Mouse (Mus musculus) ES-E14 (cell line): ENCODE data around the gene Npas3. TPM values are rescaled to one million over a fixed set of nuclear protein-coding genes. Genes with fewer than 3 reads are reported as not detected.

ENCODE experiments used
- DNase-seq: peaks from one replicate; pipeline ENCODE4 v3.0.0-alpha.2; 2013; ENCODE audit warnings: low read depth, low spot score
- H3K27ac ChIP-seq: 2 replicates; pipeline ENCODE4 v1.5.1; 2012; ENCODE audit warnings: low read depth, mild to moderate bottlenecking, low read length, moderate library complexity, mixed read lengths; ENCODE audit not compliant: poor library complexity, insufficient read depth, severe bottlenecking
- H3K36me3 ChIP-seq: 2 replicates; pipeline ENCODE4 v1.6.1; 2012; ENCODE audit warnings: mild to moderate bottlenecking, low read length, moderate library complexity, mixed read lengths; ENCODE audit not compliant: control insufficient read depth, poor library complexity, insufficient read depth, severe bottlenecking
- H3K4me1 ChIP-seq, 2 experiments: fragments of 150-350 bp in 1 of 2; sonication (generic) in 1 of 2; 2 replicates each; pipeline ENCODE4 v1.6.1; 2012; ENCODE audit warnings: low read length in 2 of 2, mild to moderate bottlenecking in 1 of 2, mixed read lengths in 1 of 2; ENCODE audit not compliant: control insufficient read depth in 2 of 2, insufficient read depth in 2 of 2, poor library complexity in 1 of 2
- H3K4me3 ChIP-seq, 2 experiments: fragments of 150-350 bp in 1 of 2; sonication (generic) in 1 of 2; 2 replicates each; pipeline ENCODE4 v1.5.1; 2012; ENCODE audit warnings: low read length in 2 of 2, low read depth in 1 of 2, mild to moderate bottlenecking in 1 of 2, mixed read lengths in 1 of 2; ENCODE audit not compliant: insufficient read depth in 1 of 2, poor library complexity in 1 of 2, severe bottlenecking in 1 of 2
- H3K9ac ChIP-seq: 2 replicates; pipeline ENCODE4 v1.6.1; 2012; ENCODE audit warnings: low read depth, mild to moderate bottlenecking, low read length, mixed read lengths; ENCODE audit not compliant: poor library complexity, insufficient read depth, severe bottlenecking
- H3K9me3 ChIP-seq: fragments of 150-350 bp; sonication (generic); 2 replicates; pipeline ENCODE4 v1.6.1; 2012; ENCODE audit warnings: low read depth, mild to moderate bottlenecking, low read length; ENCODE audit not compliant: control insufficient read depth, insufficient read depth
- CHD2 ChIP-seq: IDR thresholded peaks from 2 replicates; pipeline ENCODE4 v1.6.1; 2014; ENCODE audit warnings: mild to moderate bottlenecking, low read depth, low read length, inconsistent platforms
- HCFC1 ChIP-seq: IDR thresholded peaks from 2 replicates; pipeline ENCODE4 v1.6.1; 2012; ENCODE audit warnings: low read length, inconsistent platforms, borderline replicate concordance; ENCODE audit not compliant: insufficient read depth
- MAFK ChIP-seq: IDR thresholded peaks from 2 replicates; pipeline ENCODE4 v1.6.1; 2014; ENCODE audit warnings: mild to moderate bottlenecking, low read depth, low read length, inconsistent platforms; ENCODE audit not compliant: insufficient read depth
- ZC3H11A ChIP-seq: IDR thresholded peaks from 2 replicates; pipeline ENCODE4 v1.6.1; 2012; ENCODE audit warnings: low read depth, mild to moderate bottlenecking, inconsistent platforms, low read length, borderline replicate concordance
- ZNF384 ChIP-seq: IDR thresholded peaks from 2 replicates; pipeline ENCODE4 v1.6.1; 2012; ENCODE audit warnings: low read depth, low read length, inconsistent platforms
- in situ Hi-C, 2 experiments: fragments of 600-800 bp; cut with MboI; formaldehyde crosslinking; loops; one replicate each; pipeline ENCODE4 v1.15.1; 2025; ENCODE audit warnings: low sequenced_read_pairs in 2 of 2, inconsistent platforms in 1 of 2; ENCODE audit not compliant: unreplicated experiment in 2 of 2
- total RNA-seq: library from RNA; depleted of rRNA; stranded (reverse); fragments of 300-350 nt; gene quantifications from 2 replicates; pipeline ENCODE4 v1.2.3, GENCODE M21; 2012

Gene Npas3
- total RNA-seq, 1 experiment, result 1.2 TPM

DNA sequence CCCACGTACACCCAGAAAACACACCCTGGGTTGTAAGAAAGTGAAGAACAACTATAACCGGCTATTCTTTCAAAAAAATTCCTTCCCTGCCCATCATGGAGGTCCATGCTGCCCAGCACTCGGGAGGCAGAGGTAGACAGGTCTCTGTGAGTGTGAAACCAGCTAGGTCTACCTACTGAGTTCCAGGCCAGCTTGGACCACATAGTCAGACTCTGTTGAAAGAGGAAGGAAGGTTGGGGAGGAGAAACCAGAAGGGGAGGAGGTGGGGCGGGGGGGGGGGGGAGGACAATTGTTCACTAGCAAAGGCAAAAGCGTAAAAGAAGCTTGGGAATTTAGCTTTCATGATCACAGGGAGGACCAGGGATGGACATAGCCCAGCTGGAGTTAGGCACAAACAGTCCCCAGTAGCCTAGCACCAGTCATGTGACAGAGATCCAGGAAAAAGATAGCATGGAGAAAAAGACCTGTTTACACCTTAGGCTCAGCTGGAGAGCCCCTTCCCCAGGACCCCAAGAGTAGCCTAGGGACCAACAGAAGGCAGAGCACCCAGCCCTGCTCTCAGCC lies 852.9 kb downstream of the Npas3 start:
- TF ChIP-seq HCFC1, result no peak
- no peak for TF ChIP-seq ZC3H11A
- TF ChIP-seq ZNF384, result no peak
- no peak for TF ChIP-seq CHD2
- TF ChIP-seq MAFK, result no peak
- no peak for DNase-seq

GRCm38 (mm10) chr12:54102500-54102899 lies 854.0 kb downstream of the Npas3 start:
- Histone ChIP-seq H3K4me3 (no peak overlapping the region), H3K36me3 (no peaks in the 10 kb centered on the region; the same call in 1 of the 2 replicates), H3K4me1 (peaks cover 7 to 17% of the 10 kb centered on the region in 2 experiments), H3K9ac (no peak overlapping the region), H3K9me3 (no peaks in the 10 kb centered on the region), H3K27ac (peak overlapping the region; percentile 73)
- no peak for TF ChIP-seq MAFK
- TF ChIP-seq CHD2, result peak; percentile 71
- in situ Hi-C loops, result loop anchor here in 1 of 2 experiments (10.0 kb wide), 1 partner anchor 212 kb away; no protein-coding TSS in a partner anchor
- peak; percentile 79 for DNase-seq

More for the DNA sequence above, 852.9 kb downstream of the Npas3 start:
- Histone ChIP-seq H3K36me3 (no peaks in the 10 kb centered on the region; the same call in 1 of the 2 replicates), H3K4me1 (peaks cover 7 to 17% of the 10 kb centered on the region in 2 experiments), H3K9me3 (no peaks in the 10 kb centered on the region), H3K27ac (peak overlapping the region; percentile 69), H3K4me3 (no peak overlapping the region), H3K9ac (no peak overlapping the region)
- in situ Hi-C loops, result loop anchor here in 1 of 2 experiments (10.0 kb wide), 1 partner anchor 213 kb away; no protein-coding TSS in a partner anchor

DNA sequence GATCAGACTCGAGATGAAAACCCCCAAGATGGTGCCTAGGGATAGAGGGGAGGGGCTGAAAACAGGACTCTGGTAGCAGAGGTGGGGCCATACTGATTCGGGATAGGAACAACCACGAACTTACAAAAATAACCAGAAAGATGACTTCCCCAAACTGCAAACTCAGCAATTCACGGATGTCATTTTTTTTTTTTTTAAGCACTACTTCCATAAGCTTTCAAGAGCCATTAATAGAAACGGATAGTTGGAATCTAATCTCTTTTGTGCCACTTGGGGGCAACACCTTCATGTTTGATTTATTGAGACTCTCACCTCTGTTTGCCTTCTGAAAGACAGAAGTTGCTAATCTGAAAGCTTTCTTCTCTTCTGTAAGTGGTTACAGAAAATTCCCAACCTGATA lies 857.1 kb downstream of the Npas3 start:
- Histone ChIP-seq H3K4me1 (peaks cover 7 to 21% of the 10 kb centered on the region in 2 experiments), H3K9me3 (no peaks in the 10 kb centered on the region), H3K4me3 (no peak overlapping the region), H3K9ac (no peak overlapping the region), H3K36me3 (no peaks in the 10 kb centered on the region), H3K27ac (no peak overlapping the region)
- no peak for DNase-seq
- in situ Hi-C loops, result loop anchor here in 1 of 2 experiments (10.0 kb wide), 1 partner anchor 209 kb away; no protein-coding TSS in a partner anchor
- TF ChIP-seq ZNF384 (no peak), MAFK (0 out of 2 replicates have a peak, but pooled peaks have one; percentile 39)

DNA sequence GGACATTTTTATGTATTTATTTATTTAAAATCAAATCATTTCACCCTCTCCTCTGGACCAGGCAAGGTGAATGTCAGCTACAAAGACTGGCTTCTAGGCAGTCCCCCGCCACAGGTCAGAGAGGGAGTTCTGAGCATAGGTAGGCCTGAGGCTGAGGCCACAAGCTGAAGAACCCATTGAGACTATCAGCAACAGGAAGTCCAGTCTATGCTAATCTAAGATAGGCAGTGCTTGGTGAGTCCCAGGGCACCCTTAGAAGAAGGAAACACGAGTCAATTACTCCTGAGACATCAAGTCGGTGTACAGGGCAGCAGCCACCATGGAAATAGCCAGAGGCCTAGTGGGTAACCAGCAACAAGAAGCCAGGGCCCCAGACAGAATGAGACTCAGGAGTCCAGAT lies 857.5 kb downstream of the Npas3 start:
- no peak overlapping the region for H3K4me3 ChIP-seq
- DNase-seq, result no peak
- H3K9me3 ChIP-seq, result no peaks in the 10 kb centered on the region
- H3K36me3 ChIP-seq, result no peaks in the 10 kb centered on the region
- H3K9ac ChIP-seq, result no peak overlapping the region
- no peak overlapping the region for H3K27ac ChIP-seq
- in situ Hi-C loops, result loop anchor here in 1 of 2 experiments (10.0 kb wide), 1 partner anchor 209 kb away; no protein-coding TSS in a partner anchor
- H3K4me1 ChIP-seq, result peaks cover 7 to 21% of the 10 kb centered on the region in 2 experiments
- TF ChIP-seq HCFC1 (no peak), MAFK (no peak), ZNF384 (no peak), ZC3H11A (no peak), CHD2 (no peak)

- Histone ChIP-seq H3K9ac (no peak overlapping the region), H3K4me3 (no peak overlapping the region), H3K9me3 (no peaks in the 10 kb centered on the region), H3K36me3 (no peaks in the 10 kb centered on the region), H3K4me1 (peaks cover 3 to 10% of the 10 kb centered on the region in 2 experiments; a peak in 1 of 4 replicates), H3K27ac (no peak overlapping the region)
- TF ChIP-seq MAFK (no peak), CHD2 (no peak), HCFC1 (no peak)
- in situ Hi-C loops, result no loop called here
- no peak for DNase-seq
These were observed 861.9 kb downstream of the Npas3 start for GRCm38 (mm10) chr12:54110342-54110741.
